Mouse (Mus musculus) liver, adult 2 months (tissue): ENCODE measurements at regions not wholly inside any gene's neighbourhood (a gene's known extent, or its start where the extent isn't known, plus 50 kb on each side); places are given as distances from the start of the nearest gene placed in this dataset.

Source experiments
- DNase-seq: peaks from one replicate; pipeline ENCODE4 v3.0.0-alpha.2; 2011; ENCODE audit warnings: low read depth, low spot score; ENCODE audit errors: extremely low read depth
- H3K27ac ChIP-seq: fragments of 200-500 bp; replicated peaks from 2 replicates; pipeline ENCODE4 v1.5.1; 2012; ENCODE audit warnings: low read depth, mild to moderate bottlenecking, control low read depth, inconsistent platforms, low read length; ENCODE audit not compliant: insufficient read depth
- H3K27me3 ChIP-seq: fragments of 200-500 bp; 2 replicates; pipeline ENCODE4 v1.6.1; 2012; ENCODE audit warnings: mild to moderate bottlenecking, moderate library complexity, low read length, inconsistent platforms; ENCODE audit not compliant: control insufficient read depth, insufficient read depth
- H3K36me3 ChIP-seq: fragments of 200-500 bp; 2 replicates; pipeline ENCODE4 v1.6.1; 2012; ENCODE audit warnings: low read length, inconsistent platforms; ENCODE audit not compliant: control insufficient read depth, insufficient read depth
- H3K4me1 ChIP-seq: fragments of 200-500 bp; 2 replicates; pipeline ENCODE4 v1.6.1; 2011; ENCODE audit warnings: low read length; ENCODE audit not compliant: control insufficient read depth, insufficient read depth
- H3K4me3 ChIP-seq: fragments of 200-500 bp; 2 replicates; pipeline ENCODE4 v1.5.1; 2011; ENCODE audit warnings: low read depth, mild to moderate bottlenecking, control low read depth, low read length, moderate library complexity; ENCODE audit not compliant: insufficient read depth
- H3K79me2 ChIP-seq: fragments of 200-500 bp; 2 replicates; pipeline ENCODE4 v1.6.1; 2012; ENCODE audit warnings: inconsistent platforms, mild to moderate bottlenecking, low read length, moderate library complexity; ENCODE audit not compliant: control insufficient read depth, insufficient read depth
- H3K9ac ChIP-seq: fragments of 200-500 bp; 2 replicates; pipeline ENCODE4 v1.6.1; 2012; ENCODE audit warnings: low read depth, mild to moderate bottlenecking, control low read depth, inconsistent platforms, low read length
- CTCF ChIP-seq: fragments of 200-500 bp; IDR thresholded peaks from 2 replicates; pipeline ENCODE4 v1.5.1; 2011; ENCODE audit warnings: low read depth, low read length, control low read depth
- POLR2A ChIP-seq: fragments of 200-500 bp; IDR thresholded peaks from 2 replicates; pipeline ENCODE4 v1.6.1; 2011; ENCODE audit warnings: low read length, control low read depth; ENCODE audit not compliant: insufficient read depth; ENCODE audit errors: extremely low read depth
- WGBS: fragments of 180-500 bp; shearing (Covaris S2); methylation state at CpG from one replicate; pipeline ENCODE4 v1.1.7; 2018; 5-methylcytosine and 5-hydroxymethylcytosine counted together

DNA sequence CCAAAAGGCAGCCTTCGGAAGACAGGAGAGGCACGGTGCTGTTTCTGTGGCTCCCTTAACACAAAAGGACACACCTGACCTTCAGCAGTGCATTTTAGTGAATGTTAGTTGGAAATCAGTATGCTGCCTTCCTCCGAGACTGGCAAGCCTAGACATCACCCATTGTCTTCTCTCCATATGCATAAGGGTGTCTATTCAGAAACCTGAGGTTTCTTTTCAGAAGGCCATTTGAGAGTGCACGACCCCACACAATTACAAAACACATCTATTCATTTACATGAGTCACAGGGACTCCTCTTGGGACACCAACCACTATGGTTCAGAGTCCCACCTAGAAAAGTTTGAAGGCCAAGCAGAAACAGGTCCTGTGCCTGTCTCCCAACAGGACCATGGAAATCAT is 161.8 kb upstream of the Spats2l start:
- Histone ChIP-seq H3K4me3 (no peak overlapping the region), H3K27ac (no peak overlapping the region), H3K9ac (no peak overlapping the region), H3K79me2 (no peaks in the 10 kb centered on the region), H3K36me3 (no peaks in the 10 kb centered on the region), H3K4me1 (no peaks in the 10 kb centered on the region), H3K27me3 (no peaks in the 10 kb centered on the region)
- no peak for TF ChIP-seq POLR2A
- DNase-seq, result no peak
- WGBS, result 83% methylated on average over 4 of the region's 4 CpGs

DNA sequence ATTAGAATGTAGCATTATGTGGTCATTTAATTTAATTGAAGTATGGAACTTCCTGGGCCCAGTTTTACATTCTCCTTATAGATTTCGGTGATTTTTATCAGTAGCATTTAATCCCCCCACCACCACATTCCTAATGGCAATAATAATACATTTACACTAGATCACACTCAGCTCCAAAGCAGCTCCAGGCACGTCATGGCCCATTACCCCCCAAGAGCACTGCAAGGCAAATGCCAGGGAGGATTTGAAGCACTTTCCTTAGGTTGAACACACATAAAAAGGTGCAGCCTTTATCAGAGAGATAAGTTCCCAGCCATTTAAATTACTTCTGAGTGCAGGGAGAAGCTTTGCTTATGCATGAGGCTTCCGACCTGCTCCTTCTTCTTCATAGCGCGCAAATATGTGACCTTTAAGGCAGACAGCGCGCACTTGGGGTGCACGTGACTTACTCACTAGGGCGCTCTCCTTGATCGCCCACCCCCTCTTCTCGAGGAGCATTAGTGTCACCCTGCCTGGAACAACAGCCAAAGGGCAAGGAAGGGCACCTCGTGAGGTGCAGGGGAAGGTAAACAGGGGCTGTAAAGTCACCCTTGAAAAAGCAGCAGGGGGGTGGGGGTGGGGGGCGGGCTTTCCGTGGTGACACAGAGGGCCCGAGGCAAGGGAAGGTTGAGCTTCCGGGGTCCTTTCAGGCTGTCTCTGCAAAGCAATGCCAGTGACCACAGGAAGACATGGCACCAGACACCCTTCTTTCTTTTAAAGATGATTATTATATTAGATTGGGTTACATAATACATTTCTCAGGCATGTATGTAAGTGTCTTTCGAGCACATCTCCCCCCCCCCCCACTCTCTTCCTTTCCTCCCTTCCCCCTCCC is 160.8 kb upstream of the Spats2l start:
- 31% methylated on average over 17 of the region's 17 CpGs for WGBS
- TF ChIP-seq POLR2A (no peak), CTCF (no peak)

DNA sequence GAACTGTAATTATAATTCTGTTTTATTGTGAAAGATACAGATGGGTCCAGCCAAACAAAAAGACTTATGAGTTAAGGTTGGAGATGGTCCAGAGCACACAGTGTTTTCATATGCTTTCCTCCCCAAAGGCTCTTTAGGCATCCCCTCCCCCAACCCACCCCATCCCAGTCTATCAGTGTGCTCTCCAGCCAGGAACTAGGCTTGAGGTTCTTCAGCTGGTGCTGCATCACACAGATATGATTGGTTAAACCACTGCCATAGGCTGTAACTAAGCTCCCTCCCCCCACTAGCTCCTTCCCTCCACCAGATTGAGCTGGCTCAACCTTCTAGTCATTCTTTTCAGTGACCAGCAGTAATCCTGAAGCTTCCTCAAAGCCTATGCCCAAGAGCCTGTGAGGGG is 158.8 kb upstream of the Spats2l start:
- Histone ChIP-seq H3K4me3 (no peak overlapping the region), H3K4me1 (no peaks in the 10 kb centered on the region), H3K79me2 (no peaks in the 10 kb centered on the region), H3K27ac (no peak overlapping the region), H3K36me3 (no peaks in the 10 kb centered on the region), H3K9ac (no peak overlapping the region), H3K27me3 (no peaks in the 10 kb centered on the region)
- TF ChIP-seq CTCF (no peak), POLR2A (no peak)
- DNase-seq, result no peak

More for the DNA sequence above, 160.8 kb upstream of the Spats2l start:
- no peak overlapping the region for H3K27ac ChIP-seq
- H3K27me3 ChIP-seq, result no peaks in the 10 kb centered on the region
- H3K79me2 ChIP-seq, result no peaks in the 10 kb centered on the region
- H3K4me3 ChIP-seq, result no peak overlapping the region
- no peak overlapping the region for H3K9ac ChIP-seq
- DNase-seq, result no peak
- H3K4me1 ChIP-seq, result no peaks in the 10 kb centered on the region
- no peaks in the 10 kb centered on the region for H3K36me3 ChIP-seq

DNA sequence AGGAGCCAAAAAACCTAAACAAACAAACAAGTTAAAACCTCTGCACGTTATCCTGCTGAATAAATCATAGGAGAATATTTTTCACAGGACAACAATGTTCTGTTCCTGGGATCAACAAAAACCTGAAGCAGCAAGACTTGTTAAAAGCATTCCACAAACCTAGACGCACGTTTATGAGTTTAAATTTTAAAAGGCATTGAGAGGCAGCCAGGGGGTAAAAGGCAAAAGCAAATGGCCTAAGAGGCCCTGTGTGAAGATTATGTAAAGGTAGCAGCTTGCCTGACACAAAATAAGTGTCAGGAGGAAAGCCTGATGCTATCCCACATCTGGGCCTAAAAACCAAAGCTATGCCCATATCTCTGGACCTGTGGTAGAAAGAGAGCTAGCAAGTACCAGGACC is 156.6 kb upstream of the Spats2l start:
- TF ChIP-seq POLR2A (no peak), CTCF (no peak)
- DNase-seq, result no peak
- Histone ChIP-seq H3K79me2 (no peaks in the 10 kb centered on the region), H3K4me1 (no peaks in the 10 kb centered on the region), H3K27ac (no peak overlapping the region), H3K9ac (no peak overlapping the region), H3K36me3 (no peaks in the 10 kb centered on the region), H3K4me3 (no peak overlapping the region), H3K27me3 (no peaks in the 10 kb centered on the region)
- 84% methylated on average over 3 of the region's 3 CpGs for WGBS

DNA sequence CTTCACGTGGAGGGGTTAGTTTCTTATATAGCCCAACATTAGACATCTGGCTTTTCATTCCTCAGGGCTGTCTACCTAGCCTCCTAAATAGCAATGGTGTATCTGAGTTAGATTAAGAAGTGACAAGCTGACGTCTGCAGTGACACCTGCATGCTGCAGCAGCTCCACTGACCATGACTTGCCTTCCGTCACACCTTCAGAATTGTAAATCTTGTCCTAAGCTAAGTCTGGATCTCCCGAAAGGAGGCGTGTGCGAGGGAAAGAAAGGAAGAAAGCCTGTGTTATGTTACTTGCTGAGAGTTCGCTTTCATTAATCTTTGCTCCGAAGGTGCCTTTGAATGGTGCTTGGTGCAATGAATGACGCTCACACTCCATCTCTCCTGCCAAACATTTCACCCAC is 151.4 kb upstream of the Spats2l start:
- WGBS, result 84% methylated on average over 9 of the region's 9 CpGs
- no peak for DNase-seq
- no peak overlapping the region for H3K9ac ChIP-seq
- H3K27me3 ChIP-seq, result no peaks in the 10 kb centered on the region
- TF ChIP-seq CTCF (no peak), POLR2A (no peak)
- no peaks in the 10 kb centered on the region for H3K36me3 ChIP-seq
- no peak overlapping the region for H3K27ac ChIP-seq
- H3K4me1 ChIP-seq, result no peaks in the 10 kb centered on the region
- no peak overlapping the region for H3K4me3 ChIP-seq
- H3K79me2 ChIP-seq, result no peaks in the 10 kb centered on the region

DNA sequence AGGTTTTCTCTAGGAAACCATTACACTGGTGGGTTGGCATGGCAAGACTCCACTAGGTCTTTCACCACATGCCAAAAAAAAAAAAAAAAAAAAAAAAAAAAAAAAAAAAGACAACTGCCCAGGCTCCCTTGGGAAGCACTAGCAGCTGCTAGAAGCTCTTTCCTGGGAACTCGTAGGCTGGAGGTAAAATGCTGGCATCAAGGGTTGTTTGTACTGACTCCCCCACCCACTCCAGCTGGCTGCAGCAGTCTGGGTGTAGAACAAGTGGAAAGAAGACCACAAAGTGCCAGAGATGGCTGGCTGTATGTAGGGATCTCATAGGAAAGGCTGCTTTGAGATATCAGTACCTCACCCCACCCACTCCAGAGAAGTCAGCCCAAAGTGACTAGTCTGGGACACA is 140.0 kb upstream of the Spats2l start:
- H3K79me2 ChIP-seq, result no peaks in the 10 kb centered on the region
- H3K4me1 ChIP-seq, result no peaks in the 10 kb centered on the region
- no peak overlapping the region for H3K4me3 ChIP-seq
- no peak overlapping the region for H3K27ac ChIP-seq
- DNase-seq, result no peak
- no peak overlapping the region for H3K9ac ChIP-seq
- 67% methylated on average over 1 of the region's 1 CpGs for WGBS
- H3K36me3 ChIP-seq, result no peaks in the 10 kb centered on the region
- TF ChIP-seq CTCF (no peak), POLR2A (no peak)
- H3K27me3 ChIP-seq, result no peaks in the 10 kb centered on the region
